Mouse (Mus musculus): ENCODE data around the gene Tmc6. TPM values are rescaled to one million over a fixed set of nuclear protein-coding genes. Genes with fewer than 3 reads are reported as not detected.

Gene Tmc6
- polyA plus RNA-seq (2012; ENCODE audit: insufficient read depth, insufficient read length, missing spikeins): 16.7 and 36.7 TPM in 2 replicates

GRCm38 (mm10) chr11:117781993-117782704, at the start of gene Tmc6, which contains the start of gene Tmc8:
TSS of gene Tmc6 (minus strand) at chr11:117782198.
TSS of gene Tmc8 (plus strand) at chr11:117782076.
- no peak for TF ChIP-seq CTCF (IDR thresholded peaks at IDR 0.05; ENCODE audit: low read depth, low read length)
- peak within 1 kb of the TSS; percentile 89 for H3K27ac ChIP-seq (ENCODE audit: insufficient read depth, low read depth, low read length)
- H3K4me3 ChIP-seq (ENCODE audit: insufficient read depth, low read length): peak within 1 kb of the TSS; percentile 75
- H3K4me1 ChIP-seq (ENCODE audit: control insufficient read depth, insufficient read depth, low read length): peaks cover 22% of the 10 kb centered on the region

GRCm38 (mm10) chr11:117830401-117830800, 48.4 kb upstream of the Tmc6 start:
- peak overlapping the region; percentile 82 for H3K27ac ChIP-seq (ENCODE audit: insufficient read depth, low read depth, low read length)
- H3K4me3 ChIP-seq (ENCODE audit: insufficient read depth, low read length): 0 out of 2 replicates have a peak overlapping the region, but pooled peaks have one; percentile 1
- H3K4me1 ChIP-seq (ENCODE audit: control insufficient read depth, insufficient read depth, low read length): peaks cover 56% of the 10 kb centered on the region
- TF ChIP-seq POLR2A (IDR thresholded peaks at IDR 0.05; ENCODE audit: borderline replicate concordance, low read depth, low read length) (no peak), CTCF (IDR thresholded peaks at IDR 0.05; ENCODE audit: low read depth, low read length) (no peak)

DNA sequence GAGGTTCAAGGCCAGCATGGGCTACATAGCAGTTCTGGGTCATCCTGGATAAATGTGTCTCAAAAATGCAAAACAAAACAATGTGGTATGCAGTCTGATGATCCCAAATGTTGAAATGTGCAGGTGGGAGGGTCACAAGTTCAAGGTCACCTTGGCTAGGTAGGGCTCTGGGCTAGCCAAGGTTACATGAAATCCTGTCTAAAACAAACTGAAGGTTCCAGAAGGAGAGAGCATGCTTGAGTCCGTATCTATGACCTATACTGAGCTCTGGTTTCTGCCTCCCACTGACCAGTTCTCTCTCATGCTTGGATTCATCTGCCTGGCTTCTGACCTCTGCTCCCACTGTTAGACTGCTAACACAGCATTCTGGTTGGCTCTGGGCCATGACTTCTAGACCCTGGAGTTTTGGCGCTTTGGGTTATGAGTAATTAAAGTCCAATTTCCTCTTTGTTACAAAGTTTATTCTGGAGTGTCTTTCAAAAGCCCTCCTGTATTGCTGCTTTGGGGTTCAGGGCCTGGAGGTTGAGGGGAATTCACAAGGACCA, 47.7 kb upstream of the Tmc6 start:
- peak overlapping the region; percentile 82 for H3K27ac ChIP-seq (ENCODE audit: insufficient read depth, low read depth, low read length)
- TF ChIP-seq POLR2A (IDR thresholded peaks at IDR 0.05; ENCODE audit: borderline replicate concordance, low read depth, low read length) (no peak), CTCF (IDR thresholded peaks at IDR 0.05; ENCODE audit: low read depth, low read length) (no peak)
- H3K4me3 ChIP-seq (ENCODE audit: insufficient read depth, low read length): 0 out of 2 replicates have a peak overlapping the region, but pooled peaks have one; percentile 1
- peaks cover 56% of the 10 kb centered on the region for H3K4me1 ChIP-seq (ENCODE audit: control insufficient read depth, insufficient read depth, low read length)

DNA sequence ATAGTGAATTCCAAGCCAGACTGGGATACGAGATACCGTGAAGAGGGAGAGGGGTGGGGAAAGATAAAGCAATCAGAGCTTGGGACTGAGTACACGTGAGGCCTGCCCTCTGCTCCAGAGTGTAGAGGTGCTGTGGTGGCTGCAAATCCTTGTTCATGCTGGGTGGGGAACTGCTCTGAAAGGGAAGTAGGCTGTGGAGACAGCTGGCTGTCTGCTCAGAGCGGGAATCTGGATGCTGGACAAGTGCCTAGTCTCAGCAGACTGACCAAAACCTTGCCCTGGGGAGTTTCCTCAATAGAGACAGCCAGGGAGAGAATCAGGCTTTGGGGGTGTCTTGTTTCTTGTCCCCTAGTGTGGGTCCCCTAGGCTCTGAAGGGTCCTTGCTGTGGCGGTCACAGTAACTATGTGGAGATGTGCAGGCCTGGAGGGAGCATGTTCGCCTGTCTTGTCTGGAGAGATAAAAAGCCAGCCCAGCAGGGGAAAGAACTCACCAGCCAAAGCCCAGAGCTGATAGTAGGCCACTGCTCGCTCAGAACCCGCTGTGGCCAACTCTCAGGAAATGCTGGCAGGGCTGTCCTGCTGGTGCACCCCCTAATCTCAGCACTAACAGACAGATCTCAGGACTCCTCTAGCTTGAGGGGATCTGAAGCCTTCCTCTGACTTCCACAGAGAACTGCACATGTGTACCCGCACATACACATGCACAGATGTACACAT, 47.0 kb upstream of the Tmc6 start:
- TF ChIP-seq POLR2A (IDR thresholded peaks at IDR 0.05; ENCODE audit: borderline replicate concordance, low read depth, low read length) (no peak), CTCF (IDR thresholded peaks at IDR 0.05; ENCODE audit: low read depth, low read length) (no peak)
- H3K4me1 ChIP-seq (ENCODE audit: control insufficient read depth, insufficient read depth, low read length): peaks cover 59% of the 10 kb centered on the region
- H3K27ac ChIP-seq (ENCODE audit: insufficient read depth, low read depth, low read length): peak overlapping the region; percentile 82
- no peak overlapping the region for H3K4me3 ChIP-seq (ENCODE audit: insufficient read depth, low read length)

DNA sequence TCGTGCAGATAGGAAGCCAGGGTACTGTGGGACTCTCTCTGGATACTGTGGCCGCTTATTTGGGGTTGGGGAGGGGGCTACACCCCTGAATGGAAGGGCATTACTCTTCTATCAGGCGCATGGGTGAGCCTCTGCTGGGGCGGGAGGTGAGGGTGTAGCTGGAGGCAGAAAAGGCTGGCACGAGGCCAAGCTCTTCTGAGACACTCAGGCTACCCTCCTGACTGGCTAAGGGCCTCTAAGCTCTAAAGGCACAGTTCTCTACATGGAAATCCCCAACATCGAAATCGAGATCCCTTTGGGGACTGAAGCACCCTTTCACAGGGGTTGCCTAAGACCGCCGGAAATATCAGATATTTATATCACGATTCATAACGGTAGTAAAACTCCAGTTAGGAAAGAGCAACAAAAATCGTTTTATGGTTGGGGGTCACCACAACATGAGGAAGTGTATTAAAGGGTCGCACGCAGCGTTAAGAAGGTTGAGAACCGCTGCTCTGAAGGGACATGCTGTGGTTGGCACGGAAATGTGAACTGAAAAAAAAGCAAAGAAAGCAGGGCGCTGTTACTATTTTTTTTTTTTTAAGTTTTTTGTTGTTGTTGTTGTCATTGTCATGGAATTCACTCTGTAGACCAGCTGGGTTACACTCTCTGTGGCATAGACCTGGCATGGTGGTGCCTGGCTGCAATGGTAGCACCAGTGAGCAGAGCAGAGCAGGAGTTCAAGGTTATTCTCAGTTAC, 46.3 kb upstream of the Tmc6 start:
- Histone ChIP-seq H3K4me3 (ENCODE audit: insufficient read depth, low read length) (peak overlapping the region; percentile 29), H3K4me1 (ENCODE audit: control insufficient read depth, insufficient read depth, low read length) (peaks cover 66% of the 10 kb centered on the region)
- TF ChIP-seq CTCF (IDR thresholded peaks at IDR 0.05; ENCODE audit: low read depth, low read length) (no peak), POLR2A (IDR thresholded peaks at IDR 0.05; ENCODE audit: borderline replicate concordance, low read depth, low read length) (no peak)

DNA sequence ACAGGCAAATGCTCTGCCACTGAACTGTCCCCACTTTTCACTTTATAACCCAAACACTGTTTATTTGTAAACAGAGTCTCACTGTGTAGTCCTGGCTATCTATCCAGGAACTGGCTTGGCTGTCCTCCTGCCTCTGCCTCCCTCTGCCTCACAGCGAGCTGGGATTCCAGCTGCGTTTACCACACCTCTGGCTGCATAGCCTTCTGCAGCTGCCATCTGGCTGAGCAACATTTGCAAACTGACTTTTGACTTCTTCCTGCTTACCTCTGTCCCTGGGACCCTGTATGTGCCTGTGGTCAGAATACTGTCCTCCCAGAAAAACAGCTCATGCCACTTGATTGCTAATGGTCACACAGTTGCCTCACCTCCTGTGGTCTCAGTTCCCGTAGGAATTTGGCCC, 45.4 kb upstream of the Tmc6 start:
- Histone ChIP-seq H3K4me1 (ENCODE audit: control insufficient read depth, insufficient read depth, low read length) (peaks cover 64% of the 10 kb centered on the region), H3K27ac (ENCODE audit: insufficient read depth, low read depth, low read length) (peak overlapping the region; percentile 82), H3K4me3 (ENCODE audit: insufficient read depth, low read length) (peak overlapping the region; percentile 29)
- TF ChIP-seq CTCF (IDR thresholded peaks at IDR 0.05; ENCODE audit: low read depth, low read length) (no peak), POLR2A (IDR thresholded peaks at IDR 0.05; ENCODE audit: borderline replicate concordance, low read depth, low read length) (no peak)

More for the DNA sequence above, 46.3 kb upstream of the Tmc6 start:
- peak overlapping the region; percentile 82 for H3K27ac ChIP-seq (ENCODE audit: insufficient read depth, low read depth, low read length)

DNA sequence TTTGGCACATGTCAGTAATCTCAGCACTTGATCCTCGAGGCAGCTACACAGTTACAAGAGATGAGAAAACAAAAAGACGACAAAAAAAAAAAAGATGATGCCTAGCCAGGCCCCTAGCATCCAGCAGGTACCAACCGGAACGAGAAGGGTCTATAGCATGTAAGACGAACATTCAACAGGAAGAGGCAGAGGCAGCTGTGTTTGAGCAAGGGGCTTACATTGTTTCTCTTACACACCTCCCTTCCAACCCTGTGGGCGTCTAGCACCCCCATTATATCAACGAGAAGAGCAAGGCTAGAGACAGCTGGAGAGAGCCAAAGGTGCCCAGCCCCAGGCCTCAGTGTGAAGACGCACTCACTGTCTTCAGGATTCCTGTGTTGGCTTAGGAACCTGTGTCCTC, 44.9 kb upstream of the Tmc6 start:
- Histone ChIP-seq H3K4me1 (ENCODE audit: control insufficient read depth, insufficient read depth, low read length) (peaks cover 63% of the 10 kb centered on the region), H3K27ac (ENCODE audit: insufficient read depth, low read depth, low read length) (peak overlapping the region; percentile 82), H3K4me3 (ENCODE audit: insufficient read depth, low read length) (peak overlapping the region; percentile 29; the same call in 1 of the 2 replicates)
- TF ChIP-seq CTCF (IDR thresholded peaks at IDR 0.05; ENCODE audit: low read depth, low read length) (no peak), POLR2A (IDR thresholded peaks at IDR 0.05; ENCODE audit: borderline replicate concordance, low read depth, low read length) (no peak)

GRCm38 (mm10) chr11:117826164-117826563, 44.2 kb upstream of the Tmc6 start:
- peaks cover 57% of the 10 kb centered on the region for H3K4me1 ChIP-seq (ENCODE audit: control insufficient read depth, insufficient read depth, low read length)
- peak overlapping the region; percentile 42 for H3K4me3 ChIP-seq (ENCODE audit: insufficient read depth, low read length)
- H3K27ac ChIP-seq (ENCODE audit: insufficient read depth, low read depth, low read length): peak overlapping the region; percentile 51
- TF ChIP-seq POLR2A (IDR thresholded peaks at IDR 0.05; ENCODE audit: borderline replicate concordance, low read depth, low read length): no peak
- no peak for TF ChIP-seq CTCF (IDR thresholded peaks at IDR 0.05; ENCODE audit: low read depth, low read length)

GRCm38 (mm10) chr11:117825333-117826101, 43.5 kb upstream of the Tmc6 start, which contains the start of the genes Afmid and Tk1:
TSS of gene Afmid (plus strand) at chr11:117825924.
TSS of gene Tk1 (minus strand) at chr11:117826092.
- no peak for TF ChIP-seq CTCF (IDR thresholded peaks at IDR 0.05; ENCODE audit: low read depth, low read length)
- H3K4me3 ChIP-seq (ENCODE audit: insufficient read depth, low read length): peak within 1 kb of the TSS; percentile 58
- peaks cover 54% of the 10 kb centered on the region for H3K4me1 ChIP-seq (ENCODE audit: control insufficient read depth, insufficient read depth, low read length)
- H3K27ac ChIP-seq (ENCODE audit: insufficient read depth, low read depth, low read length): peak within 1 kb of the TSS; percentile 82
